Mouse (Mus musculus) embryonic facial prominence, embryonic 15.5 days (tissue): Measurements from ENCODE around the gene Ywhaq. TPM values are rescaled to one million over a fixed set of nuclear protein-coding genes. Genes with fewer than 3 reads are reported as not detected.

Source experiments
- ATAC-seq: fragments of 200-750 bp; cut with Nextera tagmentation; 2 replicates; pipeline ENCODE4 v1.8.0; 2017; ENCODE audit warnings: low read depth, moderate TSS enrichment; ENCODE audit not compliant: insufficient number of reproducible peaks, low FRiP score, low TSS enrichment
- H3K27ac ChIP-seq: fragments of 300-500 bp; sonication (generic); replicated peaks from 2 replicates; pipeline ENCODE4 v1.5.1; 2015; ENCODE audit warnings: mild to moderate bottlenecking, inconsistent platforms
- H3K27me3 ChIP-seq: fragments of 300-500 bp; sonication (generic); 2 replicates; pipeline ENCODE4 v1.6.1; 2015; ENCODE audit warnings: inconsistent platforms
- H3K36me3 ChIP-seq: fragments of 300-500 bp; sonication (generic); 2 replicates; pipeline ENCODE4 v1.6.1; 2015; ENCODE audit warnings: mild to moderate bottlenecking, inconsistent platforms
- H3K4me1 ChIP-seq: fragments of 300-500 bp; sonication (generic); 2 replicates; pipeline ENCODE4 v1.6.1; 2015; ENCODE audit warnings: inconsistent platforms
- H3K4me2 ChIP-seq: fragments of 300-500 bp; sonication (generic); replicated peaks from 2 replicates; pipeline ENCODE4 v1.6.1; 2015; ENCODE audit warnings: mild to moderate bottlenecking, inconsistent platforms
- H3K4me3 ChIP-seq: fragments of 300-500 bp; sonication (generic); replicated peaks from 2 replicates; pipeline ENCODE4 v1.5.1; 2015; ENCODE audit warnings: mild to moderate bottlenecking, inconsistent platforms
- H3K9ac ChIP-seq: fragments of 300-500 bp; sonication (generic); 2 replicates; pipeline ENCODE4 v1.6.1; 2015; ENCODE audit warnings: inconsistent platforms
- H3K9me3 ChIP-seq: fragments of 300-500 bp; sonication (generic); replicated peaks from 2 replicates; pipeline ENCODE4 v1.6.1; 2016; ENCODE audit warnings: inconsistent platforms
- WGBS: fragments of 180-500 bp; shearing (Covaris S2); methylation state at CpG from one replicate; pipeline ENCODE4 v1.1.7; 2015; 5-methylcytosine and 5-hydroxymethylcytosine counted together
- polyA plus RNA-seq: library from polyadenylated mRNA; unstranded; fragments of >200 nt; fragmentation: Nextera tagmentation; extraction: Ambion mirVana; gene quantifications from 2 replicates; pipeline ENCODE4 v1.2.1, GENCODE M21; 2015

Ywhaq gene
- polyA plus RNA-seq, 1 experiment from 2014 or later: 542 TPM

DNA sequence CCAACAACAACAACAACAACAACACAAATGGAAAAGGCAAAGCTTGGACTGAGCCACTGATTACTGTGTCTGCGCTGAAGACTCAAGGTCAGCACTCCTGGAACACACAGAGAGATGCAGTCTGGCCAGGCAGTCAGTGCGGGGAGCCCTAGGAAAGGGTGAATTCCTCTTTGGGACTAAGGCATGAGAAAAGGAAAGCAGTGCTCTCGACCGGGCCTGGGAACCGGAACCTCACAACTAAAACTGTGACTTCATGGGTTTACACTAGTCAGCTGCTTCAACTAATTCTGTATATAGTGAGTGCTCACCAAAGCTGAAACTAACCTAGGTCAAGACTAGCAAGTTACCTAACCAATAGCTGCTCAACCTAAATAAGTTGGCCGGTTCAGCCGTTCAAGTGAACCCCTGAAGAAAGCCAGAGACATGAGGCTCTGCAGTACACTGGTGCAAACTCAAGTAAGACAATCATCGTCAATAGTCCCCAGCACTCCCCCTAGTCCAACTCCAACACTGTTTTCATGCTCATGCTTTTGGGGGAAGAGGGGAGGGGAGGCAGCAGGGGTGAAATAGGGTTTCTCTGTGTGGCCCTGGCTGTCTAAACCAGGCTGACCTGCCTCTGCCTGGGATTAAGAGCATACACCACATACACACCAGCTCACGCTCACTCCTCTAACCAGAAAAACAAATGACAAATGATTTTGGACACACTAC lies 48.9 kb downstream of the Ywhaq start:
- WGBS: 90% methylated on average over 9 of the region's 9 CpGs
- Histone ChIP-seq H3K9ac (no peak overlapping the region), H3K9me3 (no peaks in the 10 kb centered on the region), H3K27ac (no peak overlapping the region), H3K4me1 (0 out of 2 replicates have a peak, but pooled peaks cover 2% of the 10 kb centered on the region), H3K4me3 (no peak overlapping the region), H3K36me3 (no peaks in the 10 kb centered on the region), H3K27me3 (no peaks in the 10 kb centered on the region), H3K4me2 (no peak overlapping the region)
- no peak for ATAC-seq

DNA sequence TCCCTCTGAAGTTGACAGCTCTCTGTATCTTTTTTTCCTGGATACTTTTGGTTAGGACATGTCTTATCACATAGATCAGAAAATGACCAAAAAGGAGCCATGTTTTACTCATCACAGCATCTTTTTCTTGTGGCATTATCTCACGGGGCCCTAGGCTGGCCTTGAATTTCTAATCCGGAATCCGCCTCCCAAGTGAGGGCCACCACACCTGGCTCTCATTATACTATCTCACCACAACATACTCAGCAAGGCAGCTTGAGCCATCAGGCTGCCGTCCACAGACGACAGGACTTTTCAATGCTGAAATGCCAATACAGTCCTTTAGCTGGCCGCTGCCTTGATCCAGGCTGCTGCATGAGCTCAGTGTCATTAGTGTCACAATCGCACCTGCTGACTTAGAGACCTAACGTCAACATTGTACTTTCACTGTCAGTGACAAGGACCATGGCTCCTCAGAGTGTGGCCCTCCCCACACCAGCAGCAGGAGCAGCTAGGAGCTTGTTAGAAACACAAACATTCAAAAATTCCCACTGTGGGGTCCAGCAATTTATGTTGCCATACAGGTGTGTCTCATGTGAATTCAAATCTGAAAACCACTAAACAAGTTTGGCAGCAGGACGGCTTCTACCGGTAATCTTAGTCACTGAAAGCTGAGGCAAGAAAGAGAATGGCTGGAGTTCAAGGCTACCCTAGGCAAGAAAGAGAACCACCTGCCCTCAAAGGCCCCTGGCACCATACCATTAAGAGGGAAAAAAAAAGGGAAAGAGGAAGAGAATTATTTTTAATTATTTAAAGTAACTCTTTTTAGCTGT lies 52.6 kb downstream of the Ywhaq start:
- H3K27ac ChIP-seq: no peak overlapping the region
- 57% methylated on average over 10 of the region's 10 CpGs for WGBS
- no peaks in the 10 kb centered on the region for H3K9me3 ChIP-seq
- H3K4me1 ChIP-seq: 0 out of 2 replicates have a peak, but pooled peaks cover 2% of the 10 kb centered on the region
- H3K4me2 ChIP-seq: no peak overlapping the region
- ATAC-seq: no peak
- H3K36me3 ChIP-seq: no peaks in the 10 kb centered on the region
- no peaks in the 10 kb centered on the region for H3K27me3 ChIP-seq
- H3K4me3 ChIP-seq: no peak overlapping the region
- H3K9ac ChIP-seq: no peak overlapping the region

DNA sequence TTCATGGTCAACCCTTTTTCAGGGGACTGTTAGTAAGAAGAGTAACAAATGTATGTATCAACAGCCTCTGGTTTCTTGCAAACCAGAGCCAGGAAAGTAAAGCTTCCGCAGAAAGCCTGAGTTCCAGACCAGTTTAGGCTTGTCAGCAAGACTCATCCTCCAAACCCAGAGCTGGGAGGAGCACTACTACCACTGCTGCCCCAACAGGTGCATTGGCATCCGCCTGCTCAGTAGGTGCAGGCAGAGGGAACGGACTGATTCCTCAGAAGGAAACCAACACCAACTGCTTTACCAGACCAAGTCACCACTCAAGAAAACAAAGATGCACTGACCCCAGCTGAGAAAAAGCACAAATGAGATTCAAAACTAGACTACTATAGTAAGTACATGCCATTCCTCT lies 54.2 kb downstream of the Ywhaq start:
- no peak overlapping the region for H3K4me3 ChIP-seq
- H3K27ac ChIP-seq: no peak overlapping the region
- no peak for ATAC-seq
- 80% methylated on average over 3 of the region's 3 CpGs for WGBS
- no peak overlapping the region for H3K9ac ChIP-seq
- H3K27me3 ChIP-seq: no peaks in the 10 kb centered on the region
- 0 out of 2 replicates have a peak, but pooled peaks cover 2% of the 10 kb centered on the region for H3K4me1 ChIP-seq
- no peaks in the 10 kb centered on the region for H3K9me3 ChIP-seq
- H3K36me3 ChIP-seq: no peaks in the 10 kb centered on the region
- no peak overlapping the region for H3K4me2 ChIP-seq

DNA sequence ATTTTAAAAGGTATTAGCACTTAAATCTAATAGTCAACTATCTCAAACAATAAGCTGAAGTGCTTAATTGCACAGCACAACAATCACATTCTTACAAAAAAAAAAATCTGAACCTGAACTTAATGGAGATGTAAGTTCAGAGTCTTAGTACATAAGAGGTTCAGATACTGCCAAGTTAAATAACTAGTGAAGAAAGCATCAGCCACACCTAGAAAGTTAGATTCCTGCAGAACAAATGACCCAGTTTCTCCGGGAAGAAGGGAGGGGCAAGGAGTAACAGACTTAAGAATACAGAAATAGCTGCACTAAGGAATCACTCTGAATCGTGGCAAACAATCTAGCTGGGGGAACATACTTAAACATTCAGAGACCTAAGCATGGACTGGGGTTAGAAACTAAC lies 54.8 kb downstream of the Ywhaq start:
- Histone ChIP-seq H3K4me3 (no peak overlapping the region), H3K4me2 (no peak overlapping the region), H3K27me3 (no peaks in the 10 kb centered on the region), H3K36me3 (no peaks in the 10 kb centered on the region), H3K9ac (no peak overlapping the region), H3K4me1 (0 out of 2 replicates have a peak, but pooled peaks cover 2% of the 10 kb centered on the region), H3K27ac (no peak overlapping the region), H3K9me3 (no peaks in the 10 kb centered on the region)
- no peak for ATAC-seq
- 57% methylated on average over 2 of the region's 2 CpGs for WGBS

DNA sequence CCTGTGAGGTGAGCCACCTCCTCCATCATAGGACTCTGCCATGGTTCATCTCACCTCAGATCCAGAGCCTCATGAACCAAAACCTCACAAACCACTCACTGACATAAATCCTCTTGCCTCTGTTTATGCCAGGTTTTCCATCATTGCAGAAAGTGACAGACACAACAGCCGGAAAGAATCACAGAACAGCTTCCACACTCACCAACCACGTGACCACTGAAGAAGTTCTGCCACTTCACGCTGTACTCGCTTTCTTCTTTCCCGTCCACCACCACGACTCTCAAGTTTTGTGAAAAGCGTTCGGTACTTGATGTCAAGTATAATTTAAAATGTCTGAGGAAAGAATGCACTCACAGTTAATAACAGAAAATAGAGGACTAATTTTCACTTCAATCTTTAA lies 63.8 kb downstream of the Ywhaq start:
- H3K27me3 ChIP-seq: no peaks in the 10 kb centered on the region
- WGBS: 92% methylated on average over 8 of the region's 8 CpGs

DNA sequence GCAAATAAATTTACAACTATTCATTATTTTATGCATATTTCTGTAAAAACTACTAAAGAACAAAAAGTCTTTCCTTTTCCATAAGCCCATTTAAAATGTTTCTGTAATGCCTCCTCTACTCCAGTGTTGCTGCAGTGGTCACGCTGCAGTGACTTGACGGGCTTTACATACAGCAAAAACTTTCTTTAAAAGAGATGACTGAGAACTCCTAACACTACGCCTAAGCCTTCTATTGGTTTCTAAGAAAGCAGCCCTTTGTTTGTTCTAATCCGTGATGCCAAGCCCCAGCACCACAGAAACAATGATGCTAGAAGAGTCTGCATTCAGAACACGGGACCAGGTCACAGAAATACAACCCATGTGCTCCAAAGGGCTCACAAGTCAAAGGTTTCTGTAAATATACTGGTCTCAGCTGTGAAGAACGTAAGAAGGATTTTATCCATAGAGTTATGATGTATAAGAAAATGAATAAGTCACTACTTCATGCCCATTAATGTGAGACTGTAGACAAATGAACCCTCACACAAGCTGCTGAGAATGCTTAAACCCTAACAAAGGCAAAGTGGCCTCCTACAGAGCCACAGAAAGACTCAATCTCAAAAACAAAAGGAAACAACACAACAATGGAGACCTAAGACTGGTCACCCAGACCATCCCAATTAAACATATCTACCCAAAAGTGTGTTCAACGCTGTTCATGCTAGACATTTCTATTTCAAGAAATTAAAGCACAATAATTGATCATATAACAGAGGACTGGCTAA lies 67.1 kb downstream of the Ywhaq start:
- H3K27ac ChIP-seq: no peak overlapping the region
- H3K4me3 ChIP-seq: no peak overlapping the region
- no peak for ATAC-seq
- WGBS: 67% methylated on average over 7 of the region's 7 CpGs
- H3K9me3 ChIP-seq: no peaks in the 10 kb centered on the region
- H3K27me3 ChIP-seq: no peaks in the 10 kb centered on the region
- no peaks in the 10 kb centered on the region for H3K4me1 ChIP-seq
- no peak overlapping the region for H3K4me2 ChIP-seq
- peaks cover 55% of the 10 kb centered on the region for H3K36me3 ChIP-seq
- no peak overlapping the region for H3K9ac ChIP-seq

More for the DNA sequence above, 63.8 kb downstream of the Ywhaq start:
- Histone ChIP-seq H3K9ac (no peak overlapping the region), H3K36me3 (peaks cover 55% of the 10 kb centered on the region), H3K9me3 (no peaks in the 10 kb centered on the region), H3K4me1 (no peaks in the 10 kb centered on the region), H3K4me2 (no peak overlapping the region), H3K4me3 (no peak overlapping the region), H3K27ac (no peak overlapping the region)
- no peak for ATAC-seq

DNA sequence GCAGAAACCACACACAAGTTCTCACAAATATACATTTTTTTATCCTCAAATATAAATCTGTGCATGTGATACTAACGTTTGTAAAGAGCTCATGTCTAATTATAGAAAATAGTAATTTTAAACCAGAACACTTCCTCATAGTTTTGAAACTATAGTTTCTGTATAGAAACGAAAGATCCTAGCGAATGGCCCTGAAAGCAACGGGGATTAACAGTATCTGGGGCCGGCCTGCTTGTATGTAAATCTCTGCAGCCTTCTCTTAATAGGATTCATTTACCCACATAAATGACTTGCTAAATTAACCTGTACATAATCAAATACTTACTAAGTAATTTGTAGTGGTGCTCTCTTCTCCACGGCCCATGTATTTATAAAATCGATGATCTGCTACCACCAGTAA lies 70.5 kb downstream of the Ywhaq start:
- Histone ChIP-seq H3K9me3 (no peaks in the 10 kb centered on the region), H3K4me2 (no peak overlapping the region), H3K9ac (no peak overlapping the region), H3K4me3 (no peak overlapping the region), H3K36me3 (peaks cover 35% of the 10 kb centered on the region), H3K27ac (no peak overlapping the region), H3K4me1 (no peaks in the 10 kb centered on the region), H3K27me3 (no peaks in the 10 kb centered on the region)
- WGBS: 89% methylated on average over 7 of the region's 7 CpGs
- ATAC-seq: no peak

DNA sequence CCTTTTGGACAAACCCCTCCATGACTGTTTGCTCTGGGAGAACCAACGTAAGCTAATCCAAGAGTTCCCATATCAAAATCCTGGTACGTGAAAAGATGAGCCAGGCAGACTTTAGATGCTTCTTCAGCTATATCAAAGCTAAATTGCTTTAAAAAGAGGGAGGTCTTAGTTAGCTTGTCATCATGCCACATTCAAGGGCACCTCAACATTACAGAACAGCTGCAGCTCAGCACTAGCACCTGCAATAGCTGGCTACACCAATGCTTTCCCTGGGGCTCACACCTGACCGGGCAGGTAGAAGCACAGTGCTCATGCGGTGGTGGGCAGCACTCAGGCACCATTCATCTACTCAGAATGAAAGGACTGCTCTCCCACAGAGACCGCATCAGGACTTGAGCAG lies 76.8 kb downstream of the Ywhaq start:
- Histone ChIP-seq H3K4me2 (no peak overlapping the region), H3K27me3 (no peaks in the 10 kb centered on the region), H3K4me1 (no peaks in the 10 kb centered on the region), H3K9ac (no peak overlapping the region), H3K36me3 (peaks cover 34% of the 10 kb centered on the region), H3K9me3 (no peaks in the 10 kb centered on the region), H3K27ac (no peak overlapping the region), H3K4me3 (no peak overlapping the region)
- no peak for ATAC-seq
- WGBS: 91% methylated on average over 5 of the region's 5 CpGs

Other genes starting within 250 kb of the Ywhaq start
- gene Cpsf3, start 132.2 kb downstream of the Ywhaq start, polyA plus RNA-seq: 89.6 and 96.8 TPM in 2 replicates
- gene Itgb1bp1, start 131.4 kb downstream of the Ywhaq start, polyA plus RNA-seq: 52.6 and 54.2 TPM in 2 replicates
- gene Iah1, start 101.2 kb downstream of the Ywhaq start, polyA plus RNA-seq: 48.6 and 51.5 TPM in 2 replicates
- 35.6 and 44.2 TPM in 2 replicates for gene Adam17, start 44.0 kb downstream of the Ywhaq start, polyA plus RNA-seq